Mouse (Mus musculus) colon, adult 2 months (tissue): ENCODE measurements around the gene Uimc1. TPM values are rescaled to one million over a fixed set of nuclear protein-coding genes. Genes with fewer than 3 reads are reported as not detected.

Experiments
- polyA plus RNA-seq: library from polyadenylated mRNA; depleted of rRNA; stranded (reverse); fragments of >200 nt; gene quantifications from 2 replicates; pipeline ENCODE4 v1.2.3, GENCODE M21; 2012; rRNA removed

The Uimc1 gene
- polyA plus RNA-seq, result 1.9 and 2.7 TPM in 2 replicates

DNA sequence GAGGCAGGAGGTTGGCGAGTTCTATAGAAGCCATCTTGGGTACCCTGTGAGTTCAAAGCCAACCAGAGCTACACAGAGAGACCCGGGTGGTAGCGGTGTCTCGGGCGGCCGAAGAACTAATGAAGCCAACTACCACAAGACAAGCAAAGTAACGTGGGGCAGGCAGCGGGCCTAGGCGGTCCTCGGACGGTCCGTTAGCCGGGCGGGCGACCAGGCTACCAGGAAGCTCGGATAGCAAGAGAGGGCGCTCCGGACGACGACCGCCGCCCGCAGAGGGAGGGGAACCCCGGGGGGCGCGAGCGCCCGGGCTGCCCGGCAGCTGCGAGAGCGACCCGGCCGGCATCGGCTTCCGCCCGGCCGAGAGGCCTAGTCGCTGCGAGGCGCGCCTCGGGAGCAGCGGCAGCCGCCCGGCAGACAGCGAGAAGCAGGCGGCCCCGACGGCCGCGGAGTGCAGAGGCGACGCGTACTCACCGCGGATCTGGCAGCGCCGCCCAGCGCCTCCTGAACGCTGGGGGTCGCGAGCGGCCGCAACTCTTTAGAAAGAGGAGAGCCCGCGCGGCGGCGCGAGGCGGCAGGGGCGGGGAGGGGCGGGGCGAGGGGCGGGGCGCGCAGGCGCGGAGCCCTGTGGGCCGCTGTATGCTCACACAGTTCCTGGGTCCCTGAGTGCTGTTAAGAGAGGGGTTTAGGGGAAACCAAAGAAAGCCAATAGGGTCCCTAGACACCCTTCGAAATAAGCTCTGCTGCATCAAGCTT lies at the start of gene Uimc1:
Gene Uimc1, minus strand, starts transcription at position 575 of the 753 bp plus-strand sequence.

DNA sequence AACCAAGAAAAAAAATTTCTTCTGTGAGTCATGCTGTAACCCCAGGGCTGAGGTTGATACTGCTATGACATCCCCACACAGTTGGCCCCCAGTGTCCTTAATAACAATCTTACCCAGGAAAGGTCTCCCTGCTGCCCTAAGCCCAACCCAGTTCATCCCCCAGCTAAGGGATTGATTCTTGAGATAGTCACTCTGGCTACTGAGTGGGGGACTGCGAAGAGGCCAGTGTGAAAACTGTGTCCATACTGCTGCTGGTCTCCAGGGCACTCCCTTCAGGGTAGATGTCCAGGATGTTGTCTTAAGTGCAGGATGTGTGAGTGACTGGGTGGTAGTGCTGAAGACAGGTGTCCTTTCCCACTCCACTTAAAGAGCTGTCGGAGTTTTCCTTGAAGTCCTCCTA lies 33.3 kb upstream of the Uimc1 start, which contains the start of gene Gm17617:
Gene Gm17617, minus strand, starts transcription at position 101 of the 400 bp plus-strand sequence.

DNA sequence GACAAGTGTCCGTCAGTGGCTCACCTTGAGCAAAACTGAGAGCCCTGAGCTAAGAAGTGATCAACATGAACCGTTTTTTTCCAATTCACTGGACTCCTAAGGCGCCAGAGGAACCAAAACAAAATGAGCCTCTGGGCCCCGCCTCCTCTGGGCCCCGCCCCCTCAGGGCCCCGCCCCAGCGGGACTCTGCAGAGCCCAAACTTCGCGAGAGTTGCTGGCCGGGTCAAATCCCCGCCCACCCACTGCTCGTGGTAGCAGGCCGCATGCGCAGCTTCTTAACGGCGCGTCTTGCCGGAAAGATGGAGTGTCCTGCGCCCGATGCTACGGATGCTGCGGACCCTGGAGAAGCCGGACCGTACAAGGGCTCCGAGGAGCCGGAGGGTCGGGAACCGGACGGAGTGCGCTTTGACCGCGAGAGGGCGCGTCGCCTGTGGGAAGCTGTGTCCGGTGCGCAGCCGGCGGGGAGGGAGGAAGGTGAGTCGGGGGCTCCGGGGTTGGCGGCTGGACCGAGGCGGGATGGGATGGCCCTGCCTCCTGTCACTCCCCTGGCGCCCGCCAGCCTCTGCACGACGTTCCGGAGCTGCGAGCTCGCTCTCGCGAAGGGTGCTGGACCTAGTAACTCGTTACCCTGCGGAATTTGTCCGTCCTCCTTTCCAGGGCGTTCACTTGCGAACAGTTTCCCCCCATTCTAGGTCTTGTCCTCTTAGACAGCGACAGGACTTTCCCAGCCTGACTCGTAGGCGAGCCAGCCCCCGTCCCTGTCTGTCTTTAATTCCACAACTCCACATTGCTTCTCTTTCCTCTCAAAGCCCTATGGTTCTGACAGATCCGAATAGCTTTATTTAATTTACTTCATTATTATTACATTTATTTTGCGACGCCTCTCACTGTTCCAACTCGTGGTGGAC lies 5.2 kb upstream of the Uimc1 start, which contains the start of gene Zfp346:
Gene Zfp346, plus strand, starts transcription at position 267 of the 908 bp plus-strand sequence.

DNA sequence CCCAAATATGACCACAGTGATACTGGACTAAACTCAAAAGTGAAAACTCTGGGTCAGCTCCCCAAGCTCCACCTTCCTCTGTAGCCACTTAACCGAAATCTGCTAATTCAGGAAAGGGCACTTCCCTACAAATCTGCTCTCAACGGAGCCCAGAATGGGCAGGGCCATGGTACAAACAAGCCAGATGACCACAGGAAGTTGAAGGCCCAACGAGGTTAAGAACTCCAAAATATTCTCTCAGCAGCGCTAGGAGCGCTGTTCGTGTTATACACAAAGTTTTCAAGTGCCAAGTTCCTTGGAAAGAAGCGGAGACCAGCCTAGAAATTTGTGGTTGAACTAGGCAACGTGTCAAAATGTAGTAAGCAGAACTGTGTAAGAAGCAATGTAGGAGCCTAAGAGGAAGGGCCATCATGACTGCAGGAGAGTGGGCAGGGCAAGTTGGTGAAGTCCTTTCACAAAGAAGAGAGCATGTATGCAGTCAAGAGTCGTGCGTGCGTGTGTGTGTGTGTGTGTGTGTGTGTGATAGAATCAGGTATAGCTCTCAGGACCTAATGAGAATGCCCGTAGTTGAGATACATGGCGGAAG lies 78.8 kb downstream of the Uimc1 start, which contains the start of gene Hk3:
Gene Hk3, minus strand, starts transcription at position 192 of the 586 bp plus-strand sequence.

Other genes starting within 250 kb of the Uimc1 start
- gene Unc5a, start 150.9 kb downstream of the Uimc1 start, polyA plus RNA-seq, result 6.4 and 7.5 TPM in 2 replicates
- 1.9 and 2.2 TPM in 2 replicates for gene Hk3, start 78.9 kb downstream of the Uimc1 start, polyA plus RNA-seq
- 9.0 and 10.5 TPM in 2 replicates for gene Zfp346, start 5.0 kb upstream of the Uimc1 start, polyA plus RNA-seq
- not detected in 2 replicates for gene Gm17617, start 33.2 kb upstream of the Uimc1 start, polyA plus RNA-seq
- gene Fgfr4, start 52.3 kb upstream of the Uimc1 start, polyA plus RNA-seq, result 22.1 and 31.2 TPM in 2 replicates
- gene Nsd1, start 109.5 kb upstream of the Uimc1 start, polyA plus RNA-seq, result 10.7 and 13.2 TPM in 2 replicates
- gene Prelid1, start 220.2 kb upstream of the Uimc1 start, polyA plus RNA-seq, result 566 and 652 TPM in 2 replicates
- 75.2 and 86.3 TPM in 2 replicates for gene Rab24, start 221.6 kb upstream of the Uimc1 start, polyA plus RNA-seq
- 10.4 and 11.5 TPM in 2 replicates for gene Mxd3, start 229.5 kb upstream of the Uimc1 start, polyA plus RNA-seq